Mouse (Mus musculus) layer of hippocampus, adult 11-12 months (tissue): ENCODE results near the gene Tcn2.
"Not testable (repeated sequence)": the region's sequence is repeated elsewhere in the genome, so short reads cannot be mapped to it uniquely, and the experiment has no call there.

ENCODE experiments used
- DNase-seq: peaks from one replicate; pipeline ENCODE4 v3.0.0; 2022; ENCODE audit warnings: low spot score

Tcn2 gene

DNA sequence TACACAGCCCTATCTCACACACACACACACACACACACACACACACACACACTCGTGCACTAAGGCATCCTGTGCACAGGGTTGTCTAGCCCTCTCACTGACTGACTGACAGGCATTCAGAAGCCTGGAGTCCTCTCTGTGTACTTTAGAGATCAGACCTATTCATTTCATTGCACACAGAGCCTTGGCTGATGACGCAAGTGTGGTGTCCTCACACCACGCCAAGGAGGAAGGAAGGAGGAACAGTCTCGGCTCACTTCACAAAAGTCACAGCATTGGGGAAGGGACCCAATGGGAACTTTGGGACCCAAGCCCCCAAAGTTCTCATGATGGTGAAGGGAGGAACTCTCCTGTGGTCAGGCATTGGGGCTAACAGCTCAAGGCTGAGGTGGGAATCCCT is 1.9 kb downstream of the Tcn2 start:
- no peak for DNase-seq

DNA sequence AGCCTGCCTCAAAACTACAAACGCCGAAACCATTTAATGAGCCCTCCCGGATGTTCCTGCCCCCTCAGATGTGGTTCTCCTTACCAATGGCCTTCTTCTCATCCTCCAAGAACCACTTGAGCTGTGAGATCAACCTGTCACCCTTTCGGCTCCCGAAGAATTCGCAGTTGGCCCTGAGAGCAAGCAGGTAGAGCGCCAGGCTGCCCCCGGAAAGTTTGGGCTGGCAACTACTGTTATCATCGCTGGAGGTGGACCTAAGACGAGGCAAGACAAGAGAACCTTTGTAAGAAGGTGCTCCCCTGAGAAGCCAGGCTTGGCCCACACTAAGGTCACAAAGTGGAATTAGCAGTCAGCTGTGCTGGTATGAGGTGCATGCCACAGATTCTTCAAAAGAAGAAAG is 6.0 kb downstream of the Tcn2 start:
- DNase-seq = no peak

DNA sequence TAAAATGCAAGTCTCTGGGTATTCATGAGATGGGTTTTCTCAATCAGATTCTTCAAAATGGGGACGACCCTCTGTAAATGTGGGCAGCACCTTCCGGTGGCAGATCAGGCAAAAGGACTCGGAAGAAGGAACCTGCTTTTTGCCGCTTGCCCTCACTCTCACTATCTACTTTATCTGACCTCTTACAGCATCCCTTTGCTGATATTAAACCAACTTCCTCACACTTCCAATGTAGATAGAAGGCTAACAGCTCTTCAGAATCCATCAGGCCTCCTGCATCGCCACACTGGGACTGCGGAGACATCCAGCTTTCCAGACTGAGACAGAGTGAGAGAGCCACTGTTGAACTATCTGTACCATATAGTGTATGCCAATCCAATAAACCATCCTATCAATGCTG is 9.2 kb downstream of the Tcn2 start:
- DNase-seq = no peak

DNA sequence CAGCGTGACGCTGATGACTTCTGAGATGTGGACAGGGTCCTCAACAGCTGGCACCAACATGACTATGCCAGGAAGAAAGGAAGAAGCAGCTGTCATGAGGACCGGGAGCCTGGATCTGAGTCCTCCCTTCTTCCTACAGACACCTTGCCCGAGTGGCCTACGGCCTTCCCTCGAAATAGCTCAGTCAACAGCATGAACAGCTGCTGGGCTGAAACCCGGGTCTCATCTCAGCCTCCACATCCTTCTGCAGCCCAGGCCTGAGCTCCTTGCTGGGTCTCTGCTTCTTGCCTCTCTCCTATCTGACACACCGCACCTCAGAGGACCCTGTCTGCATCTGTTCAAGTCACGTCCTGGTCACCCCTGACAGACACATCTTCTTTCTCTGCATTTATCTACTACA is 9.8 kb downstream of the Tcn2 start:
- DNase-seq = no peak

DNA sequence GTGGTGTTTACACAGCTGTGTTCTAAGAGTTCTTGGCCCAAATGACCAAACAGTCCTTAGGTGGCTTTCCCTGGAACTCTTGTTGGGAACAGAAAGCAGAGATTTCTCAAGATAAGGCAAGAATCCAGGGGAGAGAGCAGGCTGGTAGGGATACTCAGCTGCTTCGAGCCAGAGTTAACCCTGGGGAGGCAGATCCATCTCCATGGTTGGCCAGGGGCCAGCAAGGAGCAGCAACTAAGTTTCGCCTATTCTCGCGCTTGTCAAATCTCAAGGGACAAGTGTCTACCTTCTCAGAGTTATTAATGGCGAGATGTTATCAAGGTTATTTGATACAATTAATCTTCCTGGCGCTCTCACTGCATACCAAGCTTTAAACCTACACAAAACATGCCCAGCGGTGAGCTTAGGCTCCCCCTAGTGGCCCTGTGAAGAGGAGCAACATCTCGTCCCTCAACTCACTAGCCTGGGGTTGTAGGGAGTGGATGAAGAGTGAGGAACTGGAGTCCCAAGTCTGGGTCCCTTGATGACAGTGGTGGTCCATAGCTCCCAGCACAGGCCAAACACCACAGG is 10.6 kb downstream of the Tcn2 start:
- DNase-seq = peak; percentile 55

DNA sequence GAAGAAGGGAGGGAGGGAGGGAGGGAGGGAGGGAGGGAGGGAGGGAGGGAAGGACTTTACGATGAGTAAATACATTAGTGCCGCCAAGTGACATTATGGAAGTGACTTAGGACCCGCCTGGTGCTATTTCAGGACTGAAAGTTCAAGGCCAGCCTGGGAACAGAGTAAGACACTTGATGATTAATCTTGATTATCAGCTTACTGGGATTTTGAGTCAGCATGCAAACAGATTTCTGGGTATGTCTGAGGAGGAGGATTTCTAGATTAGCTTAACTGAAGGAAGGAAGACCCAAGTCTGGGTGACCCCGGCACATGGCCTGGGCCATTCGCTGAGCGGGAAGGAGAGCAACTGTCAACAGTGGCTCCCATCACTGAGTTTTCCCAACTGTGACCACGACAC is 11.5 kb downstream of the Tcn2 start:
- no peak for DNase-seq

DNA sequence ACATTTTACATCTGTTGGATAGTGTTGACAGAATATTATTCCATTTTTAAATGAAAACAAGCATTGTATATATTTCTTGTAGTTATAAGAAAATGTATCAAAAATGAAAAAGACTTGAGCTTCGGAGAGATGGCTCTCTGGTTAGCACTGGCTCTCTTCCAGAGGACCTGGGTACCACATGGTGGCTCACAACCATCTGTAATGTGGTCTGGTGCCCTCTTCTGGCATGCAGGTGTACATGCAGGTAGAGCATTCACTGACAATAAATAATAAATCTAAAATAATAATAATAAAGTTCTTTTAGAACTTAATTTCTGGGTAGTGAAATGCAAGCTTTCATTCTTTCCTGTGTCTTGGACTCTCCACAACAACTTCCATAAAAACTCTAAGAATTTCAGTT is 13.2 kb downstream of the Tcn2 start:
- no peak for DNase-seq

DNA sequence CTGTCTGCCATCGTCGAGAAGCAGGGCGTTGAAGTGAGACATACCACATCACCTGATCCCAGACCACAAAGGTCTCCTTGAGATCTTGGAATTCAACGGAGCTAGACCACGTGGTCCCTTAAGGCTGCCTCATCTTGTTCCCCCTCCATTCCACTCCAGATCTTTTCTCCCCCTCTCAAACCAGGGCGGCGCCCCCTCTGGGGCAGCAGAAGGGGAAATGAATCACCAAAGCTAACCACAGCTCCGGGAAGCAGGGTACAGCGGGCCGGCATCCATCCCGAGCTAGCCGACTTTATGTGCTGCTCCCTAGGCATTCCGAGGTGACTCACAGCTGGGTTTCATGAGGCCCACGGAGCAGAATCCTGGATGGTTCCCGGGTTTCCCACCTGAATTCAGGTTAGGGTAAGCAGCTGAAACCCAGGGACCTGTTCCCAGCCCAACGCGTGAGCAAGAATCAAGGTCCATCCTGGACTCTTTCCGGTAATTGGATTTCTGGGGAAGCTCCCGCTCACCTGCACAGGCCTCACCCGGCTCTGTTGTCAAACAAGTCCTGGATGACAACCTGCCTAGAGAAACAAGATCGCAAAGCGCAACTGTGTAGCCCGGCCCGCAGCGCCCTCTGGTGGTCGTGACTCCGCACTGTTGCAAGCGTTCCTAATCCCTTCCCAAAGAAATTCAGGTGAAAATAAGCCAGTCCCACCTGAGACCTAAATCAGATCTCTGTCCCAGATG is 17.7 kb downstream of the Tcn2 start, which contains the start of gene Slc35e4:
Slc35e4 (minus strand) TSS at position 556 of the 732 bp plus-strand sequence.
- peak; percentile 82 for DNase-seq

DNA sequence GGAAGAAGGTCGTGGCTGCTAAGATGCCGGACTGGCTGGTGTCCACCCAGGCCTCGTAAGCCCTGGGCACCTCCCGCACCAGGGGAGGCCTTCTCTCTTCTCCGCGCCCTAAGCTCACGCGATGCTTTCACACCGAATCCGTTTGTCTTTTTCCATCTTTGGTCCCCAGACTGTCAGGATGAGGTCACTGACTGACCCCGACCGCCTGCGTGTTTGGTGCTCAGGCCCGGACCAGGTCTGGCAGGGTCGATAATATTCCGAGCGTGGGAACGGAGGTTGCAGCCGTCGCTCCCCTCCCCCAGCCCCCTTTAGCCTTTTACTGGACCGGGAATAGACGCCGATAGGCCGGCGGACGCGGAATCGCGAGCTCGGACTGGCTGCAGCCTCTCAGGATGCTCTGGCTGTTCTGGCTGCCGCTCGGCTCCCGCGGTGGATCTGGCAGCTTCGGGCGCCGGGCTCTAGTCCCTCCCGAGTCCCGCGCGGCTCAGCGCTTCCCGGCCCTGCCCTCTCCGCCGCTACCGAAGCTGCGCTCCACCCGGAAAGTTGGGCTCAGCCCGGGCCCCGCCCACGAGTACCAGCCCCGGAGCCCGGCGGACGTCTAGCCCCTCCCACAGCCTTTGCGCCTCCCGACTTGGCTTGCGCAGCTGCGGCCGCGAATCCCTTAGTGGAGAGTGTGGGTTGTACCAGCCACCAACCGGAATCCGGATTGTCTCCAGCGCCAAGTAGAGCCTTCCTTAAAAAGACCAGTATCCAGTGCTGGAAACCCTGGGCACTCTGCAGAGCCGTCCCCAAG is 18.4 kb downstream of the Tcn2 start:
- DNase-seq = peak; percentile 94

DNA sequence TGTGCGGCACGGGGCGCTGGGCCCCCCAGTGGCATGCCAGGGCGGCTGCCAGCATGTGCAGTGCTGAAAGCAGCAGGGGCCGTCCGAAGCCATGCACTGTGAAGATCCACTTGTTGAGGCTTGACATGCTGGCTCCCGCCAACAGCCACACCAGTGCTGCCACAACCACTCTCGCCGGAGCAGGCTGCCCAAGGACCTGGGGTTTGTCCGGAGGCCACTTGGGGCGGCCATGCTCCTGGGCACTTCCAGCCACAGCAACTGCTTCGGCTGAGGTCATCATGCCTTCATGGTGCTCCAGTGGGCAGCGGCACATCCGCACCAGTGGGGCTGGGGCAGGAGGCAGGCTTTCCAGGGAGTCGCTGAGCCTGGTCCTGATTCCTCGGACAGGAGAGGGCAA is 19.1 kb downstream of the Tcn2 start:
- peak; percentile 39 for DNase-seq

DNA sequence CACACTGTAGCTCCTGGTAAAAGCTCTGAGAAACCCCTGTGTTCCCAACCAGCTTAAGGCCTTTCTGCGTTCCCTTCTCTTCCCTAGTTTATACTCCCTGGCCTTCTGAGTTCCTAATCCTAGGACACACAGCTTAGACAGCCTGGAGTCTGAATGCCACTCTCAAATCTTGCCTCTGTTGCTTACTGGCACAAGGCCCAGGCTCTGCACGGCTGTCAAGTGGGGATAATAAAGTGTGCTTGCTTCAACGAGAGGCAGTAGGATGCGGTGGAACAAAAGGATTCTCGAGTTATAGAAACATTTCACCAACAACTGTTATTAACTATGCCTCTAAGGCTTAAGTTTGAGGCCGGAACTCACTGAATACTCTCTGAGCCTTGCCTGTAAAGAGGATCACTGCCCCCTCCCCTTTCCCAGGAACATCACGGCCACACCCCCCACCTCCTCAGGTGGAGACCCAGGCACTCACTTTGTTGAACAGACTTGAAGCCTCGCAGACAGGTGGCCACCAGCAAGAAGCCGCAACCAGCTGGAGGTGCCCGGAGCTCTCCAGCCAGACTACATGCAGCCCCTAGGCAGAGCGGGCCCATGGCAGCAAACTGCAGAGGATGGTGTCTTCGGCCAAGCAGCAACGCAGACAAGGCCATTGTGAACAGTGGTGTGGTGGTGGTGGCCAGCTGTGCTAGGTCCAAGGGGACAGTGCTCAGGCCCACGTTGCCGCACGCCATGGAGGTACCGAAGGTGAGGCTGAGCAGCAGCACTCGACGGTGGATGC is 19.7 kb downstream of the Tcn2 start:
- DNase-seq = peak; percentile 52

DNA sequence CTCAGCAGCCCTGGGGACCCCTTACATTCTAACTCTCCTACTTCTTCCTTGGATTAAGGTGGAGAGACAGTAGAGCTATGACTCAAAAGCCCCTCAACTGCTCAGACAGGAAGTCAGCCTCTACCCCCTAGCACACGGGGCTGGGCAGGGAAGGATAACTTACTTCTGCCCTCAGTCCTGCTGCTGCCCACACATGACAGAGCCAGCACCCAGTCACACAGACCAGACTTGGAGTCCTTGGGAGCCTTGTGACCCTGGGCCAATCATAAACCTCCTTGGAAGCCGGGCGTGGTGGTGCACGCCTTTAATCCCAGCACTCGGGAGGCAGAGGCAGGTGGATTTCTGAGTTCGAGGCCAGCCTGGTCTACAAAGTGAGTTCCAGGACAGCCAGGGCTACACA is 20.5 kb downstream of the Tcn2 start:
- DNase-seq = not testable (repeated sequence)

DNA sequence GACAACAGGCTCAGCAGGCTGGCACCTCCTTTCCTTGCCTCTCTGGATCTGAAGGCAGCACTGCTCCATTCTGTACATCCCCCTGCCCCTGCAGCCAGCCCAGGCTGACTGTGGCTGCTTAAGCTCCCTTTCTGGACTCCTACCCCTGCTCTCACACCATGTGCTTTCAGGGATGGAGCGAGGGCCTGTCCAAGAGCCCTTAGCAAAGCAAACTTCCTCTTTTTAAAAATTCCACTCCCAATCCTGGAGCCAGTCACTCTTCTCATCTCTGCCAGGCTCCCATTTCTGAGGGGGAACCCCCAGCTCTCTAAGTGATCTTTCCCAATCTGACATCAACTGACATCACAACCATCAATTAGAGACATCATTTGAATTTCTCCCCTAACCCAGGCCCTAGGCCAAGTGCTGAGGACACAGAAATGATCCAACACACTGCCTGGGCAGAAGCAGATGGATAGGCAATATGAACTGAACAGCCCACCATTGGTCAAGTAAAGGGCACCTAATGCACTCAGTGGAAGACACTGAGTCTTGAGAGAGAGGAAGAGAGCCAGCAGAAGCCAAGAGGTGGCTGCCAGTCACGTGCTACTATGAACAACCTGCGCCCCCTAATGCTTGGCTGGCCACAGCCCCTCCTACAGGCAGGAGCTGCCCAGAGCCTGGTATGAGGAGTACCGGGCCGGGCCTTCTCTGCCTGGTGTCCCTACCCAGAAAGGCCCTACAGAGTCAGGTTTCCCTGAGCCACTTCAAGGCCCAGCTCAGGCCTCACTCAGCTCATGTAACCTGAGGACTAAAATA is 21.2 kb downstream of the Tcn2 start:
- peak; percentile 28 for DNase-seq

DNA sequence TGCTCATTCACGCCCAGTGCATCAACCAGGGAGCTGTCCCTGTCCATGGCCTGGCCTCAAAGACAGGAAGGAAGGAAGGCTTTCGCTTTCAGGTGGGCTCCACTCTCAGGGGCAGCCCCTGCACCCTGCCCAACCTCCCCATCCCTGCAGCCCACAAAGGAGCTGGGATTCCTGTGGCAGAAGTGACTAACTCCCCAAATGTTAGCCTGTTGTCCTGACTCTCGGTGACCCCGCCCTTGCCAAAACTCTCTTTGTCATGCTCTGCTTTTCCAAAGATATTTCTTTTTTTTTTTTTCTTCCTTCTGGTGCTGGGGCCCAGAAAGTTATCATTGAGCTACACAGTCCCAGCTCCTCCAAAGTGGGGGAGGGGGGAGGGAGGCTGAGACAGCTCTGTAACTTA is 22.7 kb downstream of the Tcn2 start:
- DNase-seq = no peak

DNA sequence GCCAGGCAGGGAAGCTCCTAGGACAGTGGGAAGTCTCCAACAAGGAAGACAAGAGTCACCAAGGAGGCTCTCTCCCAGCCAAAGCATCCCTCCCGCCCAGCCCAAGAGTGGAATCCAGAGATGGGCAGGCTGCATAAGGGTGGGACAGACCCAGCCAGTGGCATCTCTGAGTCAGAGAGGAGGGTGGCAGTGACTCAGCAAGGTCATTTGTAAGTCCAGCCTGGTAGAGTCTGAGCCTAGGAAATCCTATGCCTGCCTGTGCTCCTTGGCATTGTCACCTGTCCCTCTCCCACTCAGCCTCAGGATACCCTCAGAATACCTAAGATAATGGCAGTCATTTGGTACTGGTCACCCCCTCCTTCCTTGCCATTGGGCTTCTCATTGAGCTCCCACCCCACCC is 26.5 kb downstream of the Tcn2 start:
- no peak for DNase-seq

DNA sequence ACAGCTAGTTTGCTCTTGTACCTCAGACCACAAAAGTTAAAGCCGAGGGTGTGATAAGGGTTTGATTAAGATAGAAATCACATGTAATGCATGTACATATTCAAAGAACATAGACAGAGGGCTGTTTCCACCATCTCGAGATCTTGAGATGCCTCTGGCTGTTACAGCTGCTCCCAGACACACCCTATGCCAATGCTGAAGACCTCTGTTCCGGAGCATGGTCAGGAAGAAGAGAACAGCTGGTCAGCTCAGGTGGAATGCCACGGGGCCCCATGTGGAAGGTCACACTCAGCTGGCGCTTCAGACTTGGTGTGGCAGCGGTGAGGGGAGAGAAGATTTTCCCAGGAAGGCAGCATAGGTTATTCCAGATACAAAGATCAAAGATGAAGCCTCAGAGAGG is 27.3 kb downstream of the Tcn2 start:
- no peak for DNase-seq

DNA sequence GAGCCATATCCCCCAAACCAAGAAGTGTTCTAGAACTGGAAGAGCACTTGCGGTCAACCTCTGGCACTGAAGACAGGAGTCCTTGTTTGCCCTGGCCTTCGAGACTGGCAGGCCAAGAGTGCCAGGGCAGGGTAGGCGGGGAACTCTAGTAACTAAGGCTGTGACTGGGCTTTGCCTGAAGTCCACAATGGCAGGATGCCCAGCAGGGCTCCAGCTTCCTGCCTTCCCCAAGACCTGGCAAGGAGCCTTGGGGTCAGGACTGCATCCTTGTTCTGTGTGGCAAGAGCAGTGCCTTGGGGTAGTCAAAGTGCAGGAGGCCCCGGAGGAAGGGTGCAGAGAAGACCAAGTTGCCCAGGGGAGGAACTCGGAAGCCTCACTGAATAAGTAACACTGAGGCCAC is 28.9 kb downstream of the Tcn2 start:
- DNase-seq = peak; percentile 69

DNA sequence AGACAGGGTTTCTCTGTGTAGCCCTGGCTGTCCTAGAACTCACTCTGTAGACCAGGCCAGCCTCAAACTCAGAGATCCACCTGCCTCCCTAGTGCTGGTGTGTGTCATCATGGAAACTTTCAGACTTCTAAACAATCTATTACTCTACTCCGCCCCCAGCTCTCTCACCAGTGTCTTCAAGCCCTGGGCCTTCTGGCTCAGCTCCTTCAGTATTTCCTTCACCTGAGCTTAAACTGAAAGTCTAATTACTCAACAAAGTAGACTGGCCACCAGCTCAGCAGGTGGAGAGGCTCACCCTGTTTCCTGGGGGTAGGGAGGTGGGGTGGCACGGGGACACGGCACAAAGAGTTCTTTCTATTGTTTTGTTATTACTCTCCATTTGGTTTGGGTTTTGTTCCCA is 29.4 kb downstream of the Tcn2 start:
- no peak for DNase-seq

DNA sequence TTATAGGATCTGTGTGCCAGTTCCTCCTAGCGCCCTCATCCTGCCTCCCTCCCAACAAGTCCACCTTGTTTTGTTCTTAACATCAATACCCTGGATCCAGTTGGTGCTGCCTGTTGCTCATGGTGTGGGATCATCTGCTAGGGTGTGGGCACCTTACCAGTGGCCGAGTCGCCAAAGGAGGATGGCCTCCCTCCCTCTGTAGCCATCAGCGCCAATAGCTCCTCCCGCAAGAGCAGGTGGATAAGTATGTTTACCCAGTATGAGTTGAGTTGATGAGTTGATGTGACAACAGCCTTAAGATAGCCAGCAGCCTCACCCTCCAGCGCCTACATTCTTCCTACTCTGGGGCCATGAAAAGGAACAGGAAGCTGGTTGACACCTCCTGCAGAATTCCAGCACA is 31.7 kb downstream of the Tcn2 start:
- no peak for DNase-seq

DNA sequence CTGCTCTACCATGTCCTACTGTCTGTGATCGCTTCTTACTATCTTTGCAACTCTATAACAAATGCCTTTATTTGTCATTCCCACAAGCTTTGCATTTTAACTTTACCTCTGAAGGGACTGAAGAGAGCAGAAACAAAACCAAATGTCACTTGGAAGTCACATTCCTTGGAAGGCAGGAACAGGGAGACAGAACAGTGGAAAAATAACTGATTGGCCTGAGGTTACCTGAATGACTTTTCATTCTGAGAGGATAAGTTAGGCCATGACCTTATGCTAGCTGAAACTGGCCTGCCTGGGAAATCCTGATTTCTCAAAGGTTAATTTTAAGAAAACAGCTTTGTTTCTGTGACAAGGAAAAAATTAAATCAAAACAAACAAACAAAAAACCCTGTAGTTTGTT is 36.0 kb downstream of the Tcn2 start:
- no peak for DNase-seq

DNA sequence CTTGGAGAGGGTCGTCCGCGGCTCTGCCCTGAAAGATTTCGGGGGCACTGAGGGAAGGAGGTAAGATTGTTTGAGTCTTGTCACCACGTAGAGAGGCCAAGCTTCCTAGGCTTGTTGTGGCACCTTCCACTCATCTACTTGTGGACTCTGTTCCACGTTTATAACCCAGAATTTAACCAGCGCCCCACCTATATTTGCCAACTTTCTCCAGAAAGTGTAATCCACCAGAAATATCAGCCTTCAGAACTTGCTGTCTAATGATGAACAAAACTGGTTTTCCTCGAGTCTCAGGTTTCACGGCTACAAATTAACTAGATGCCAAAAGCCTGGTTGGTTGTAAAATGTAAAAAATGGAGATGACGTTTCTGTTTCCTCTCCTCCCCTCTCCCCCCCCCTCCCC is 36.5 kb downstream of the Tcn2 start:
- DNase-seq = no peak
